Mouse (Mus musculus) embryonic facial prominence, embryonic 11.5 days (tissue): ENCODE data around the gene Bhlhe23. TPM values are rescaled to one million over a fixed set of nuclear protein-coding genes. Genes with fewer than 3 reads are reported as not detected.

ENCODE experiments used
- ATAC-seq: fragments of 200-750 bp; cut with Nextera tagmentation; replicated peaks from 2 replicates; pipeline ENCODE4 v1.8.0; 2017; ENCODE audit warnings: low read depth; ENCODE audit not compliant: insufficient number of reproducible peaks, low FRiP score, low TSS enrichment
- DNase-seq: peaks from one replicate; pipeline ENCODE4 v3.0.0-alpha.2; 2015; ENCODE audit warnings: low spot score
- H3K27ac ChIP-seq: fragments of 300-500 bp; sonication (generic); replicated peaks from 2 replicates; pipeline ENCODE4 v1.5.1; 2014; ENCODE audit warnings: mild to moderate bottlenecking, low read depth, low read length, control low read depth
- H3K27me3 ChIP-seq: fragments of 300-500 bp; sonication (generic); 2 replicates; pipeline ENCODE4 v1.6.1; 2014; ENCODE audit warnings: mild to moderate bottlenecking, low read length, moderate library complexity, mixed read lengths; ENCODE audit not compliant: control insufficient read depth, insufficient read depth
- H3K36me3 ChIP-seq: fragments of 300-500 bp; sonication (generic); replicated peaks from 2 replicates; pipeline ENCODE4 v1.6.1; 2014; ENCODE audit warnings: low read depth, mild to moderate bottlenecking, low read length, moderate library complexity, mixed read lengths; ENCODE audit not compliant: control insufficient read depth, insufficient read depth
- H3K4me1 ChIP-seq: fragments of 300-500 bp; sonication (generic); 2 replicates; pipeline ENCODE4 v1.6.1; 2014; ENCODE audit warnings: low read length, mixed read lengths; ENCODE audit not compliant: control insufficient read depth, insufficient read depth
- H3K4me2 ChIP-seq: fragments of 300-500 bp; sonication (generic); 2 replicates; pipeline ENCODE4 v1.6.1; 2014; ENCODE audit warnings: low read depth, mild to moderate bottlenecking, control low read depth, low read length, moderate library complexity
- H3K4me3 ChIP-seq: fragments of 300-500 bp; sonication (generic); 2 replicates; pipeline ENCODE4 v1.5.1; 2014; ENCODE audit warnings: low read depth, low read length, control low read depth
- H3K9ac ChIP-seq: fragments of 300-500 bp; sonication (generic); replicated peaks from 2 replicates; pipeline ENCODE4 v1.6.1; 2014; ENCODE audit warnings: mild to moderate bottlenecking, control low read depth, low read length
- H3K9me3 ChIP-seq: fragments of 300-500 bp; sonication (generic); replicated peaks from 2 replicates; pipeline ENCODE4 v1.6.1; 2016; ENCODE audit warnings: mild to moderate bottlenecking, low read length, inconsistent platforms, mixed read lengths; ENCODE audit not compliant: control insufficient read depth
- WGBS: fragments of 180-500 bp; shearing (Covaris S2); extraction: QIAGEN DNeasy Blood & Tissue Kit; methylation state at CpG from one replicate; pipeline ENCODE4 v1.1.7; 2014; 5-methylcytosine and 5-hydroxymethylcytosine counted together
- polyA plus RNA-seq: library from polyadenylated mRNA; unstranded; fragments of >200 nt; fragmentation: Nextera tagmentation; extraction: Ambion mirVana; gene quantifications from 2 replicates; pipeline ENCODE4 v1.2.1, GENCODE M21; 2014

Gene Bhlhe23
- polyA plus RNA-seq, 1 experiment from 2014 or later: 1.4 TPM

DNA sequence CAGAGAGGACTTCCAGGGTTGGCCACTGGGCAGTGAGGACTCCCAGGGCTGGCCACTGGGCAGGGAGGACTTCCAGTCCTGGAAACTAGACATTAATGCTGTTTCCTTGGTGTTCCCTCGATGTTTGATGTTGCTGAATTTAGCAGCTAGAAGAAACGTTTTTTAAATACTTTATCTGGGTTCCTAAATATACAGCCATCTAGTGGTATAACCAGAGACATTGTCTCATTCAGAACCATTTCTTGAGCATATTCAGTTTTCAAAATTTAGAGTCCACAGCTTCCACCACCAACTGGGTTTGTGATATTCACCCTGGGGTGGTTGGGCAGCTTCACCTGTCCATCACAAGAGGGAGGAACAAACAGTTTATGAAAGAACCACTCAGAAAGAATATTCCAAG lies 34.3 kb upstream of the Bhlhe23 start:
- Histone ChIP-seq H3K4me2 (no peak overlapping the region), H3K27ac (no peak overlapping the region), H3K27me3 (no peaks in the 10 kb centered on the region), H3K9me3 (no peaks in the 10 kb centered on the region), H3K4me3 (no peak overlapping the region), H3K36me3 (no peaks in the 10 kb centered on the region), H3K9ac (no peak overlapping the region), H3K4me1 (no peaks in the 10 kb centered on the region)
- DNase-seq (no peak), ATAC-seq (no peak)
- WGBS: 55% methylated on average over 2 of the region's 2 CpGs

GRCm38 (mm10) chr2:180809510-180809909 lies 32.8 kb upstream of the Bhlhe23 start:
- Histone ChIP-seq H3K9me3 (no peaks in the 10 kb centered on the region), H3K27me3 (no peaks in the 10 kb centered on the region), H3K4me2 (no peak overlapping the region), H3K9ac (no peak overlapping the region), H3K36me3 (no peaks in the 10 kb centered on the region), H3K4me3 (no peak overlapping the region), H3K4me1 (no peaks in the 10 kb centered on the region), H3K27ac (no peak overlapping the region)
- 79% methylated on average over 10 of the region's 10 CpGs for WGBS
- no peak for DNase-seq
- no peak for ATAC-seq

GRCm38 (mm10) chr2:180805966-180806365 lies 29.3 kb upstream of the Bhlhe23 start:
- DNase-seq: peak; percentile 37
- no peak overlapping the region for H3K9ac ChIP-seq
- no peak overlapping the region for H3K4me2 ChIP-seq
- H3K27me3 ChIP-seq: no peaks in the 10 kb centered on the region
- no peak; the same call in 1 of the 2 replicates for ATAC-seq
- H3K36me3 ChIP-seq: no peaks in the 10 kb centered on the region
- no peaks in the 10 kb centered on the region for H3K9me3 ChIP-seq
- no peaks in the 10 kb centered on the region for H3K4me1 ChIP-seq
- H3K4me3 ChIP-seq: no peak overlapping the region
- no peak overlapping the region for H3K27ac ChIP-seq
- WGBS: 54% methylated on average over 1 of the region's 1 CpGs

DNA sequence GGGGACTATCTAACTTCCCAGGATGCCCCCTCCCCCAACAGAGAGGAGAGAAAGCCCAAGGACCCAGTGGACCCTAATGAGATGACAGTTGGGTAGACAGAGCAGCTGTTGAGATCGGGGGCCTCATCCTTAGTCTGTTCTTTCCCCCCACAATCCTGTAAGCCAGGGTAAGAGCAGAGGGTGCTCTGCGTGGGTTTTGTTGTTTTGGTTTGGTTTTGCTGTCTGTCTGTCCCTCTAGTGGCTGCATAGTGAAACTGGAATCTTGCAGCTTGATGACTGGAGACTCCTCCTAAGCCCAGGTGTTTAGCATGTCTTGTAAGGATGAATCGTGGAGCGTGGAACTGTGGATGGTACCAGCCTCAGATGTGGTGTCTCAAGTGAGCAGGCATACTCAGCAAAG lies 19.3 kb upstream of the Bhlhe23 start:
- ATAC-seq (no peak), DNase-seq (no peak)
- H3K9ac ChIP-seq: no peak overlapping the region
- H3K9me3 ChIP-seq: no peaks in the 10 kb centered on the region
- H3K4me3 ChIP-seq: no peak overlapping the region
- H3K36me3 ChIP-seq: no peaks in the 10 kb centered on the region
- H3K27ac ChIP-seq: no peak overlapping the region
- 60% methylated on average over 4 of the region's 4 CpGs for WGBS
- H3K27me3 ChIP-seq: no peaks in the 10 kb centered on the region
- no peak overlapping the region for H3K4me2 ChIP-seq
- no peaks in the 10 kb centered on the region for H3K4me1 ChIP-seq

DNA sequence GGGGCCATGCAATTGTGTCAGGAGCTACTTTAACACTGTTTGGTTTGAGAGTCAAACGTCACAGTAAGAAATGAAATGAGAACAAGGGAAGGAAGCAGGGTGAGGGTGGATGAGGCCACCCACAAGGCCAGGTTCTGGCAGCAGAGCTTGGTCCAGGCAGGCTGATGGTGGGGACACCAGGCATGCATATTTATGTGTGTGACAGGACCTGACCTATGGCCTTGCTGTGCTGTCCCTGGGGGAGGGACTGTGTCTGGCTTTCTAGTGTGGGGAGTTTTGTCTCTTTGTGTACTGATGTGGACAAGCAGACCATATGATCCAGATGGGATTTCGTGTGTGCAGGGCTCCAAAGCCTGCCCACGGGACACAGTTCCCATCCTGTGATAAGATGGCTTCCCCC lies 18.9 kb upstream of the Bhlhe23 start:
- no peaks in the 10 kb centered on the region for H3K4me1 ChIP-seq
- DNase-seq (no peak), ATAC-seq (no peak)
- H3K9ac ChIP-seq: no peak overlapping the region
- no peaks in the 10 kb centered on the region for H3K27me3 ChIP-seq
- no peaks in the 10 kb centered on the region for H3K36me3 ChIP-seq
- 52% methylated on average over 3 of the region's 3 CpGs for WGBS
- H3K9me3 ChIP-seq: no peaks in the 10 kb centered on the region
- no peak overlapping the region for H3K4me2 ChIP-seq
- no peak overlapping the region for H3K4me3 ChIP-seq
- no peak overlapping the region for H3K27ac ChIP-seq

- no peaks in the 10 kb centered on the region for H3K4me1 ChIP-seq
- no peaks in the 10 kb centered on the region for H3K36me3 ChIP-seq
- H3K27me3 ChIP-seq: no peaks in the 10 kb centered on the region
- H3K27ac ChIP-seq: no peak overlapping the region
- DNase-seq (no peak), ATAC-seq (peak; percentile 36; the same call in 1 of the 2 replicates)
- no peak overlapping the region for H3K9ac ChIP-seq
- no peaks in the 10 kb centered on the region for H3K9me3 ChIP-seq
- no peak overlapping the region for H3K4me2 ChIP-seq
- 75% methylated on average over 2 of the region's 2 CpGs for WGBS
- no peak overlapping the region for H3K4me3 ChIP-seq
Measured at GRCm38 (mm10) chr2:180794422-180794821, 17.7 kb upstream of the Bhlhe23 start.

DNA sequence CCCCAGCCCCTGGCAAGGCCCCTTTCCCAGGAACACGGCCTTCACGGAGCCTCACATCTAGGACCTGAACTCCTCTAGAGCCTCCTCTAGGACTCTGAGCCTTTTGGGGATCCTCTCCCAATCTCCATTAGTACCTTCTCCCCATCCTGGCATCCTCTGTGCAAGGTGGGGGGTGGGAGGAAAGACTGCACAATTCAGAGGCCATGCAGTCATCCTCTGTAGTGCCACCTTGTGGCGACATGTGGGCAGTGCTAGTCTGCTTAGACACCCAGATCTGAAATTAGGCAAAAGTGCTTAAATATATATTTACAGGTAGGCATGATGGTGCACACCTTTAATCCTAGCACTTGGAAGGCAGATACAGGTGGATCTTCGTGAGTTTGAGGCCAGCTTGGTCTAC lies 15.0 kb upstream of the Bhlhe23 start:
- Histone ChIP-seq H3K27me3 (no peaks in the 10 kb centered on the region), H3K4me3 (no peak overlapping the region), H3K4me2 (no peak overlapping the region), H3K36me3 (no peaks in the 10 kb centered on the region), H3K27ac (no peak overlapping the region), H3K4me1 (no peaks in the 10 kb centered on the region), H3K9me3 (no peaks in the 10 kb centered on the region), H3K9ac (no peak overlapping the region)
- no peak for ATAC-seq
- WGBS: 47% methylated on average over 4 of the region's 4 CpGs
- DNase-seq: peak; percentile 65

DNA sequence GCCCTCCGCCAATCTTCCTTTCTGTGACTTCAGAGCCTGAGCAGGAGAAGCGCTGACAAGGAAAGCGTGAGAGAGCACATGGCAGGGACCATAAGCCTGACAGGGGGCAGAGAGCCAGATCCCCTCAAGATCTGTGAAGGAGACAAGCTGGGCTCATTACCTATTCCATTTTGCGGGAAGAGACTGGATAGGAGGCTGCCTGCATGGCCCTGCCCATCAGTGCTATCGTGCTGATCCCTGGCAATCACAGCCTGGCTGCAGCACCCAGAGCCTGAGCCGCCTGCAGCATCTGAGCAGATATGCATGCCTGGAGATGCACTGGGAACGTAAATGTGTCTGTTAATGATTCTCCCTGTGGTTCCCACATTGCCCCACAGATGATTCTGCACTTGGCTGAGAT lies 12.1 kb upstream of the Bhlhe23 start:
- no peak overlapping the region for H3K4me2 ChIP-seq
- no peak overlapping the region for H3K9ac ChIP-seq
- ATAC-seq (no peak), DNase-seq (no peak)
- H3K36me3 ChIP-seq: no peaks in the 10 kb centered on the region
- no peaks in the 10 kb centered on the region for H3K27me3 ChIP-seq
- H3K4me3 ChIP-seq: no peak overlapping the region
- 22% methylated on average over 7 of the region's 7 CpGs for WGBS
- H3K4me1 ChIP-seq: no peaks in the 10 kb centered on the region
- no peak overlapping the region for H3K27ac ChIP-seq
- no peaks in the 10 kb centered on the region for H3K9me3 ChIP-seq
